Comparison of ENCODE assay signal across 8 mouse cellular contexts in the genomic region with DNA sequence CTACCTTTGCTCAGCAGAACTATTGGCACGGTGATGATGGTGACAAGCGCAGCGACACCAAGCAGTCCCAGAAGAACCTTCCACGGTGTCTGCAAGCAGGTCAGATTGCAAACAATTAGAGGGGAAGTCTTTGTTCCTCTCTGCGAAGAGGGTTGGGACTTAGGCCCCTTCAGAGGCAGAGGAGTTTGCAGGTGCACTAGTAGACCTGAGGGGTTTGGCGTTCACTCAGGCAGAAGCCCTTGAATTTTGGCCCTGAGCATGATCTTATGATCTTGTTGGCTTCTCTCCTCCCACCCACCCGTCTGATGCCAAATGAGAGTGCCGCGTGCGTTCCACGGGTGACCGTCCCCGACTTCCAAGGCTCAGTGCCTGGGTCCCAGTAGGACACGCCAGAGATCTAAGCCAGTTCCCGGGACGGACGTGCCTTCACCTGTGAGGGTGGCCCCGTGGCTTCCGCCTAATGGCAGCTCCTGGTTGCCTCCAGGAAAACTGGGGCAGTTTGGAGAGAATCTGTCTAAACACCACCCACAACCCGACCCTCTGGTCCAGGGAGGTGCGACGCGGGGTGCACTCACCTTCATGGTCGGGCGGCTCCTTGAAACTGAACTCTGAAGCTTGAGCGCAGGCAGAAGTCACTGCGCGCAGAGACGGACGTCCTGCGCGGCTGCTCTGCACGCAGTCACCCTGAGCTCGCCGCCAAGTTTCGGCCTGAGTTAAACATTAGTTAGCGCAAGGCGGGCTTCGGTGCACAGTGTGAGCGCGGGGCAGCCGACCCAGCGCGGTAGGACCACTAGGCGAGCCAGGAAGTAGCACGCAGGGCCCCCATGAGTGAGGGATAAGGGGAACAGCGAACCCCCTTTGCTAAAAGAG. TPM values are rescaled to one million over a fixed set of nuclear protein-coding genes. Genes with fewer than 3 reads are reported as not detected.
A peak's percentile ranks its signal among the peaks of the same experiment; 100 is the strongest.
DNase-seq lines count a peak whose midpoint lies in the region; ATAC-seq and TF ChIP-seq lines count a peak whose summit lies in the region.

No protein-coding gene starts in this region.

- H3K4me3 ChIP-seq in cortical plate, adult 2 months (ENCODE audit: insufficient read depth, low read length) = peak overlapping the region; percentile 31
- peak overlapping the region; percentile 57 for H3K4me3 ChIP-seq in heart, embryonic 13.5 days
- H3K4me3 ChIP-seq in kidney, embryonic 15.5 days (replicated peaks) = peak overlapping the region; percentile 49
- H3K4me3 ChIP-seq in small intestine, adult 2 months (ENCODE audit: low read depth, low read length) = peak overlapping the region; percentile 74

- no peak overlapping the region for H3K27ac ChIP-seq in cortical plate, adult 2 months (ENCODE audit: insufficient read depth, low read length)
- peak overlapping the region; percentile 38 for H3K27ac ChIP-seq in heart, embryonic 13.5 days (replicated peaks)
- H3K27ac ChIP-seq in kidney, embryonic 15.5 days = peak overlapping the region; percentile 91
- H3K27ac ChIP-seq in small intestine, adult 2 months (ENCODE audit: insufficient read depth, low read depth, low read length) = peak overlapping the region; percentile 83

- no peaks in the 10 kb centered on the region for H3K36me3 ChIP-seq in heart, embryonic 13.5 days
- H3K36me3 ChIP-seq in kidney, embryonic 15.5 days = no peaks in the 10 kb centered on the region
- H3K36me3 ChIP-seq in small intestine, adult 2 months (ENCODE audit: control insufficient read depth, insufficient read depth, low read length) = peaks cover 22% of the 10 kb centered on the region

- ATAC-seq in heart, embryonic 13.5 days (ENCODE audit: extremely low read depth, insufficient number of reproducible peaks, low FRiP score, low TSS enrichment) = no peak
- peak; percentile 97 for ATAC-seq in kidney, embryonic 15.5 days (replicated peaks; ENCODE audit: low FRiP score)

- TF ChIP-seq POLR2A in cortical plate, adult 2 months (IDR thresholded peaks at IDR 0.05; ENCODE audit: extremely low read depth, insufficient read depth, low read length) = no peak
- peak; percentile 96 for TF ChIP-seq POLR2A in small intestine, adult 2 months (IDR thresholded peaks at IDR 0.05; ENCODE audit: low read depth, low read length)

- no peaks in the 10 kb centered on the region for H3K4me1 ChIP-seq in cortical plate, adult 2 months (ENCODE audit: control insufficient read depth, insufficient read depth, low read length)
- peaks cover 14% of the 10 kb centered on the region for H3K4me1 ChIP-seq in heart, embryonic 13.5 days
- H3K4me1 ChIP-seq in kidney, embryonic 15.5 days = peaks cover 34% of the 10 kb centered on the region
- H3K4me1 ChIP-seq in small intestine, adult 2 months (ENCODE audit: control insufficient read depth, insufficient read depth, insufficient read length, low read length) = peaks cover 5% of the 10 kb centered on the region

- peak overlapping the region; percentile 76 for H3K9ac ChIP-seq in heart, embryonic 13.5 days
- peak overlapping the region; percentile 41 for H3K9ac ChIP-seq in kidney, embryonic 15.5 days

- TF ChIP-seq CTCF in cortical plate, adult 2 months (IDR thresholded peaks at IDR 0.05; ENCODE audit: extremely low read depth, insufficient read depth, low read length) = no peak
- TF ChIP-seq CTCF in small intestine, adult 2 months (IDR thresholded peaks at IDR 0.05; ENCODE audit: extremely low read depth, insufficient read length, insufficient replicate concordance, low read depth, low read length) = no peak

- DNase-seq in left cerebral cortex, adult 18-20 months (ENCODE audit: low spot score in 2 of 2) = peak; percentile 1 to 6
- DNase-seq in left cerebral cortex, adult 11 months (ENCODE audit: low spot score) = no peak
- DNase-seq in lung, postnatal 14 days = peak; percentile 60
- DNase-seq in layer of hippocampus, adult 9-11 months = no peak

- H3K27me3 ChIP-seq in heart, embryonic 13.5 days (replicated peaks) = peaks cover 26% of the 10 kb centered on the region
- no peaks in the 10 kb centered on the region for H3K27me3 ChIP-seq in kidney, embryonic 15.5 days
- H3K27me3 ChIP-seq in small intestine, adult 2 months (ENCODE audit: control insufficient read depth, insufficient read depth, low read length) = no peaks in the 10 kb centered on the region

- no peaks in the 10 kb centered on the region for H3K9me3 ChIP-seq in heart, embryonic 13.5 days
- H3K9me3 ChIP-seq in kidney, embryonic 15.5 days (replicated peaks) = no peaks in the 10 kb centered on the region

- WGBS in heart, embryonic 13.5 days = 5% methylated on average over 47 of the region's 47 CpGs
- WGBS in kidney, embryonic 15.5 days = 5% methylated on average over 47 of the region's 47 CpGs
- 2% methylated on average over 47 of the region's 47 CpGs for WGBS in small intestine, adult 2 months

- peak overlapping the region; percentile 77 for H3K4me2 ChIP-seq in heart, embryonic 13.5 days
- peak overlapping the region; percentile 74 for H3K4me2 ChIP-seq in kidney, embryonic 15.5 days

RNA-seq across cellular contexts. Expression of a gene that starts 0.6 kb away (rescaled TPM):
- total RNA-seq in left cerebral cortex, adult 18-20 months (2021) = 1 to 10 TPM; 2.0 to 3.5 TPM
- polyA plus RNA-seq in cortical plate, adult 2 months (2012; rRNA removed) = 2.9 and 3.5 TPM in 2 replicates
- 16.1 and 20.1 TPM in 2 replicates for polyA plus RNA-seq in heart, embryonic 13.5 days (2015; fragmentation: Nextera tagmentation; extraction: Ambion mirVana)
- polyA plus RNA-seq in kidney, embryonic 15.5 days (2015; fragmentation: Nextera tagmentation; extraction: Ambion mirVana) = 76.8 and 82.9 TPM in 2 replicates
- 12.8 and 77.5 TPM in 2 replicates for polyA plus RNA-seq in small intestine, adult 2 months (2012; rRNA removed)

Comparison
In these comparisons a context has a peak if more than half of its experiments do, and no peak if none do; other contexts are left out.
1. DNase-seq: peak in left cerebral cortex, adult 18-20 months (2 of 2) and lung, postnatal 14 days (single experiment); none in left cerebral cortex, adult 11 months (single experiment) and layer of hippocampus, adult 9-11 months (single experiment).
2. Peak in every context shown above with its lines, with median percentiles within 50 percentile points of each other: H3K4me3 ChIP-seq.